Mouse (Mus musculus) mature B cell (primary cell): ENCODE data around the gene Pip5kl1.

Source experiments
- in situ Hi-C: fragments of 300-500 bp; cut with MboI; formaldehyde crosslinking; loops from 2 replicates; pipeline ENCODE4 v1.14.3; 2019

Gene Pip5kl1

DNA sequence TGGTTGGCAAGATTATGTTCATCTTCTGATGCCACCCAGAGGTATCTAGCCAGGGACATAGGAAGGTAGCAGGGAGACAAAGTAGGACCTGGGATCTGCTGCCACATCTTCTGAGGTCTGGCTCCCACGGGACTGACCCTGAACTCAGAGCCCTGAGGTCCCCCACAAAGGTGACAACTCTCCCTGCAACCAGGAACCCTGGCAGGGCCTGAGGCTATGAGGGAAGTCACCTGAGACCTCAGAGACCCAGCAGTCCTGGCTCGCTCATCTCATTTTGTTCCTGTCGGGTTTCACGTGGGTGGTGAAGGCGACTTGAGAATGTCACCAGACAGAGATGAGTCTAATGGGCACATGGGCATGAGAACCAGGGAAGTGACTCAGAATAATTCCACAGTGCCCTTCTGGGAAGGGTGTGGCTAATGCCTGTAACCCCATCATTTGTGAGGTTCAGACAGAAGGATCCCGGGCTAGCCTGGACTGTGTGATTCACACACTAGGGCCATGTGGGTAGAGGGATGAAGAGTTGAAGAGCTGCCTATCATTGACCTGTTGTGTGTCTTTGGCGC lies 10.6 kb downstream of the Pip5kl1 start:
- in situ Hi-C loops, result no loop called here

DNA sequence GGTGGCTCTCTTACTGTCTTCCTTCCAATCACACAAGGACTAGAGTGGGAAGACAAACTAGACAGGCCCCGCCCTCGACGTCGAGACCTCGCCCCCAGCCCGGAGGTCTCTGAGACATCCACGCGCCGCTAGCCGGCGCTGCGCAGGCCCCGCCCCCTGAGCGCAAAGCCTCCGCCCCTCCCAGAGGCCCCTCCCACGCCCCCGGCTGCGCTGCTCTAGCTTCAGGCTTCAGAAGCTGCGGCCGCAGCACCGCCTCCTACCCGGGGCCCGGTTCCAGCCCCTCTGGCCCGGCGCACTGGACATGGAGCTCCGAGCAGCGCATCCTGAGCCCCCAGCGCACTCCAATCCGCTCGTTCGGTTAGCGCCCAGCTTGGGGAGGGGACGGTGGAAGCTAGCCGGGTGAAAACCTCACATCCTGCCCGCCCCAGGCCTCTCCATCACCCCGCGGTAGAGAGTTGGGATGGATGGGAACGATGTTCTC lies 12.3 kb downstream of the Pip5kl1 start, which contains the start of gene St6galnac4:
Gene St6galnac4, plus strand, starts transcription at position 225 of the 481 bp plus-strand sequence.
- in situ Hi-C loops, result no loop called here

DNA sequence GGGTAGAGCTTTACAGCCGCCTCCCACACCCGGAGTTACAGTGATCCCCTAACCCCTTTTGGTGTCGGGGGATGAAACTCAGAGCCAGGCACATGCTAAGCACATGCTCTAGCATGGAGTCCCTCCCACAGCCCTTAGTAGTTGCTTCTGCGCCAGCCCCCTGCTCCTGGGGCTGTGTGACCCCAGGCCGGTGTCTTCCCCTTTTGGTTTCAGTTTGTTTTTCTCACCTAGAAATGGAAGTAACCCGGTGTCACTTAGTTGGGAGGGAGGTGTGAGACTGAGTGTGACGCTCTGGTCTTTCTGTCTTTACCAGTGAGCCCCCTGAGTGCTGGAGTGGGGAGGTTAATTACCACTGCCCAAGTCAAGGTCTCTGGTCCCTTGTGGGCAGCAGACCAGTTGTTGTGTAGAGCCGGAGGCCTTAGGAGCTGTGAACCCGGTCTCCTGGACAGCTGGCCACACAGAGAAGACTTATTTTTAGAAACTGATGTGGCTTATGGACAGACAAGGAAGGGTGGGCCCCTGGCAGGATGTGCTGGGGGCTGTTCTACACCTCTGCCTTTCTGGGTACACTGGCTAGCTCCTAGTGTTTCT lies 13.2 kb downstream of the Pip5kl1 start:
- in situ Hi-C loops, result no loop called here

DNA sequence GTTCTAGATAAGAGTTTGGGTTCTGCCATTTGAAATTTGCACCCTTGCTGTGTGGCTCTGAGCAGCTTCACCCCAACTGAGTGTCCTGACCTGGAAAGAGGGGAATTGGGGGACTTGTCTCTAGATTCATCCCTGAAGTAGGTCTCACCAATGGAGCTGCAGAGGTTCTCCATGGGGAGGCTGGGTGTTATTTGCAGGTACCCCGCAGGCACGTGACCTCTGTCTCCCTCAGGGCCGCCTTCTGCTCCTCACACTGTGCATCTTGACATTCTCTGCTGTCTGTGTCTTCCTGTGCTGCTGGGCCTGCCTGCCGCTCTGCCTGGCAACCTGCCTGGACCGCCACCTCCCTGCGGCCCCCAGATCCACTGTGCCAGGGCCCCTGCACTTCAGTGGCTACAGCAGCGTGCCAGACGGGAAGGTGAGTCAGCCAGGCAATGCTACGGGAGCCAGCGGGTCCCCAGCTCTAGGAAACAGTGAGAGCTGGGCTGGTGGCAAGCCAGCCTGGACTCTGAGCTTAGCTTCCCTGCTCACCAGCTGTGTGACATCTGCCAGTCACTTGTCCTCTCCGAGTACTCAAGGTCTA lies 14.7 kb downstream of the Pip5kl1 start:
- in situ Hi-C loops, result no loop called here

DNA sequence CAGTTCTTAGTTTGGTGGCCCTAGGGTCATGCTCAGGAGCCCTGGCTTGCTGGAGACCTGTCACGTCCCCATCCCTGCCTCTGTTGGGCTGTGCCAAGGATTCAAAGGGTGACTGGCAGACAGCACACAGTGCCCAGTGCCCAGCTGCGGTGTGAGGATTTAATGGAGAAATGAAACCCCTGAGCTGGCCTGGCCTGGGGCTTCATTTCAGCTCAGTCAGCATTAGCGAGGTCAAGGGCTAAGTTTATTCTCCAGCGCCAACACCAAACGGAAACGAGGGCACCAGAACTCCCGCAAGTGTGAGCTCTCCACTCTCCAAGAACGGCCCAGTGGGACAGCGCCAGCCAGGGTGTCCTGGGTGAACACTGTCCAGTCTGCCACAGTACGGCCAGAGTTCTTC lies 15.6 kb downstream of the Pip5kl1 start:
- in situ Hi-C loops, result no loop called here

DNA sequence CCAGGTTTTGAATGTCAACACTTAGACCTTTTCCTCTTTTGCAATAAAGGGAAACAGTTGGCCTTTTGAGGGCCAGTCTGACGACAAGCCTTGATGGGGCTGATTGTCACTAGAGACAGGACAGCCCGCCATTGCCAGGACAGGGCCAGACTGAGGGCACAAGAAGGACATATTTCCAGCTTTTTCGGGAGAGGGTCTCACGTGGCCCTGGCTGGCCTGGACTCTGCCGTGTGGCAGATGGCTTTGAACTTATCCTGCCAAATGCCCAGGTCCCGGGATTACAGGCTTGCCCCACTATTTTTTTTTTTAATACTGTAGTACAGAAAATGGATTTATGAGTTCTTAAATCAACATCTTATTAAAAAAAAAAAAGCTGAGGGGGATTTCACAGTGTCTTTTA lies 16.7 kb downstream of the Pip5kl1 start:
- in situ Hi-C loops, result no loop called here

DNA sequence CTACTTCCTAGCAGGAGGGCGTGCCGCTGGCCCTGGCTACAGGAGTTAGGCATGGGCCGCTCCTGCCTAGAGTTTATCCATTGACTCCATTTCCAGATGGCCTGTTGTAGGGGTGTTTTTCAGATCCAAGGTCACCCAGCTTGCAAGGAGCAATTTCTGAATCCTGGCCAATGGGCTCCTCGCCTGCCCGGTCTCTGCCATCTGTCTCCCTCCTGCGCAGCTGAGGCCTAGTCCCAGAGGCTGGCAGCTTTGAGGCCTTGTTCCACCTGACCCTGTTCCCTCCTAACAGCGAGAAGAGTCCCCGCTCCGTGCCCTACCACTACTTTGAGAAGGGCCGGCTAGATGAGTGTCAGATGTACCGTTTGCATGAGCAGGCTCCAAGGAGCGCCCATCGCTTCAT lies 22.1 kb downstream of the Pip5kl1 start:
- in situ Hi-C loops, result no loop called here

DNA sequence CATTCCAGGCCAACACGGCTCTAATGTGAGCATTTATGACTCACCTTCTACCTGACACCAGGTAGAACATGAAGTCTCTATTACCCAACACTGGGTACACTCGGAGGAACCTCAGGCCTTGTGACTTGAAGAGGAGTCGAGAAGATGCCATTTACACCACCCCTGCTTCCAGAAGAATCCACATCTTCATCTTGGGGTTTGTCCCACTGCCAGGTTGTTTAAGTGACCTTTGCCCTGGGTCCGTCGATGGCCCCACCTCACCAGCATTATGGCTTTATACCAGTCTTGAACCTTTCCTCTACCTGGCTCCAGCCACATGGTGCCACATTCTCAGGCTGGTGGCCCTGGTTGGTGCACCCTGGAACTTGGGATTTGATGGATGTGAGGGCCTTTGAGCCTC lies 22.7 kb downstream of the Pip5kl1 start:
- in situ Hi-C loops, result no loop called here

DNA sequence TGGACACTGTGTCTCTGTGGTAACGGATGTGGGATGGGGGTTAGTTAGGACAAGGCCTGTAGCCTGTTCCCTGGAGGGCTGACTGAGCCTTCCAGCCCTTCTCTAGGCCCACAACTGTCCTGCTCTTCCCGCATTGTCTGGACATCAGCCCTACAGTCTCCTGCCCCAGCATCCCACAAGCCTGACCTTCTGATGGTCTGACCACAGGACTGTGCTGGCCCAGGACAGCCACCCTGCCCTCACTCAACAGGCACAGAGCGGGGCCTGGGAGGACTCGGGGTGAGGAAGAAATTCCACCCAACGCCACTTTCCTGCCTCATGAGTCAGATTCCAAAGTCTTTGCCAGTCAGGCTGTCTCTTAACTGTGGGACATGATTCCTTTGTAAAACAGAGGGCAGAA lies 23.1 kb downstream of the Pip5kl1 start:
- in situ Hi-C loops, result no loop called here

DNA sequence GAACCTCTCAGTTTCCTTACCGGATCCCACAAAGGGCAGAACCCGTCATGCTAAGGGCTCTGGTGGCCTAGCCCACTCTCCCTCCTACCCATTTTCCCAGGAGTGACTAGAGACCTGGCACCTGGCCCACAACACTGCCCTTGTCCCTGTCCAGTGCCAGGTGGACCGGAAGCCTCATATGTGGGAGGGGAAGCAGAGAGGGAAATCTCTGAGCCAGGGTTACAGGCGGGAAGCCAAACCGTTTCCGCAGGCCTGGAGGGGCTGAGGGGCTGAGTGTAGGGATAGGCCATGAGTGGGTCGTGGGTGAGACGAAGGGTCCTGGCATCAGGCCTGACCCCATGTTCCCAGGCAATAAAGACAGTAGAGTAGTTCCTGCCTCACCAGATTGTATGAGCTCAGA lies 23.9 kb downstream of the Pip5kl1 start:
- in situ Hi-C loops, result no loop called here

DNA sequence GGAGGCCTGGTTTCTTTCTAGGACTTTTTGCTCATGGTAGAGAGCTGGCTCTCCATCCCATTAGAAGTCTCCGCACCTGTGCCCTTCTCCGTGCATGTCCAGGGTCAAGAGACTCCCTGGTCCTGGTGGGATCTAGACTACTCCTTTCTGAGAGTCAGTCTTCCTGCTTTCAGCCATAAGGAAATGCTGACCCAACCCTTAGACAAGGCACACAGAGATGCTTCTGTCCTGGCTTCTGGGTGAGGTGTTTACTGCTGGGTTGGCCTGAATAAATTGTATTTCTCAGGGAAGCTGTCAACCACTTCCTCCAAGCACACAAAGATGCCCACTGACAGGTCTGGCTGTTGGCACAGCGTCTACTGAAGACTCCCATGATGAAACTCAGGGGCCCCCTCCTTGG lies 24.8 kb downstream of the Pip5kl1 start, which contains the start of gene St6galnac6:
Gene St6galnac6, plus strand, starts transcription at position 301 of the 400 bp plus-strand sequence.
- in situ Hi-C loops, result no loop called here

DNA sequence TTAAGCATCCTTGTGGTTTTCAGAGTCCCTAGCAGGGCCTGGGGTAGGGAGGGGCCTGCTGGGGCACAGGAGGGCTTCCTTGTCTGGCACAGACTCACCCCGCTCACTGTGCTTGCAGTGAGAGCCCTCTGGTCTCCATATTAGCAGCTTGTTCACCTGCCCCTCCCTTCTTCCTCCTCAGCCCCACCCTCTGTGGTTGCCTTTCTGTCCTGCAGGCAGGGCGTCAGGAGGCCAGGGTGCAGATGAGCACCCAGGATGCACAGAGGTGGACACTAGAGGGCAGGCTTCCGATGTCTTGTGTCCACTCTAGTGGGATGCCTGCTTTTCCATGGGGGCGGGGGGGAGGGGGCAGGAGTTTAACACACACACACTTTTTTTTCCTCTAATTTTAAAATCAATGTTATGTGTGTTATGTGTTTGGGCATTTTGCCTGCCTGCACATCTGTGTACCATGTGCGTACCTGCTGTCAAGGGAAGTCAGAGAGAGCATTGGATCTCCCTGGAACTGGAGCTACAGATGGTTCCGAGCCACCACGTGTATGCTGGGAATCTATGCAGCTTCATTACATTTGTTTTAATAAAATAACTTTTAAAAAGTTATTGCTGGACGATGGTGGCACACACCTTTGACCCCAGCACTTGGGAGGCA lies 26.9 kb downstream of the Pip5kl1 start:
- in situ Hi-C loops, result no loop called here

DNA sequence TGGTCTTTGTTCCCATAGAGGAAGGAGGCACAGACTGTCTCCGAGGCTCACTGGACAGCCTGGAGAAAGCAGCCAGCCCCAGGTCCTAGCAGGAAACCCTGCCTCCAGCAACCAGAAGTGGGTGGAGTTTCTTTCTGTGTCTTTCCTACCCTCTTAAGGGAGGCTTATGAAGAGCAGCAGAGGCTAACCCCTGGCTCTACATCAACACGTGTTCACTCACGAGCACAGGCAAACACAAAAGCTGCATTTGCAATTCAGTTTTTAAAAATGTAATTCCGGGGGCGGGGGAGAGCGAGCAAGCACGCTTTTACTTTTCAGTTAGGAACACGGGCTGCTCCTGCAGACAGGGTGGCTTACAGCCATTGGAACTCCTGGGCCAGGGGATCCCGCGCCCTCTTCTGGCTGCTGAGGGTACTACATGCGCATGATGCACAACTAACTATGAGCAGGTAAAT lies 28.0 kb downstream of the Pip5kl1 start:
- in situ Hi-C loops, result no loop called here

DNA sequence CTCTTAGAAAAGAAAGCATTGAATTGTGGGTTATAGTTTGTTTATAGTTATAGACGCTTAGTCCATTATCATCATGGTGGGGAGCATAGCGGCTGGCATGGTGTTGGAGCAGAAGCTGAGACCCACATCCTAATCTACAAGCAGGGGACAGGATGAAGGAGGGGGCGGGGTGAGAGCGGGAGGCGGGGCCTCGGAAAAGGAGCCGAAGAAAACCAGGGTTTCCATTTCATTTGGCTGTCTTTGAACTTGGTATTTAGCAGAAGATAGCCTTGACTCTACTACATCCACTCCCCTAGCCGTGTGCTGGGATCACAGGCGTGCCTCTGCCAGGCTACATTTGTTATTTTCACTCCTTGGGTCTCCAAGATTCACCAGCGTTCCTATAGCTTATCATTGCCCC lies 30.0 kb downstream of the Pip5kl1 start:
- in situ Hi-C loops, result no loop called here

DNA sequence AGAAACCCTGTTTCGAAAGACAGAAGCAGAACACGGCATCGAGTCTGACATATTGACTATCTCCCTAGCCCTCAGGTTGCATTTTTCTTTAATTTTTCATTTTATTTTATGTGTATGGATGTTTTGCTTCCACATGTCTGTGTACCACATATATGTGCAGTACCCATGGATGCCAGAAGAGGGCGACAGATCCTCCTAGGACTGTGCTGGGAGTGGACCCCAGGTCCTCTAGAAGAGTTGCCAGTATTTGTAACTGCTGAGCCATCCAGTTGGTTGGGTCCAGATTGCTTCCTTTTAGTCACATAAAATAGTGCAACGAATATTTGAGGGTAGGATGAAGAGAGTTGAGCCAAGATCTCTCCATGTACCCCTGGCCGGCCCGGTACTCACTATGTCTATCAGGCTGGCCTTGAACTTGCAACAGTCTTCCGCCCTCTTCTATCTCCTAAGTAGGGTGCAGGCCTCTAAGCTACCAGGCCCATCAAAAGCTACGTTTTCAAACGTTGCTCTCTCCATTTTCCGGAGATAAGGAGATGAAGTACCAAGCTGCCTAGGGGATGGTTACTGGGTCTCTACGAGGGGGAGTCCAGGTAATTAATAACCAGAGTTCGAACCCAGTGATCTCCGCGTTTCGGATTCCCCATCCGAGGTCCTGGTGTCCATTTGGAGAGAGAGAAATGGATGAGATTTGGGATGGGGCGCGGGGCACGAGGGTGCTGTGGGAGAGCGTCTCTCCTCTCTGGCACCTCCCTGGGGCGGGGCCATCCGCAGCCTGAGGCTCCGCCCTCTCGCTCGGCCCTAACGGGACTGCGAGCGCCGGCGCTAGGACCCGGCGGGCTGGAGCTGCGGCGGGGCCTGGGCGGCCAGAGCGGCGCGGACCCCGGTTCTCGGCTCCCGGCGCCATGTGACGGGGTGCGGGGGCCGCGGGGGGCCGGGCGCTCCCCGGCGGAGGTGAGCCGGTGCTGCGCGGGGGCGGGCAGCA lies 31.9 kb downstream of the Pip5kl1 start:
- in situ Hi-C loops, result no loop called here

DNA sequence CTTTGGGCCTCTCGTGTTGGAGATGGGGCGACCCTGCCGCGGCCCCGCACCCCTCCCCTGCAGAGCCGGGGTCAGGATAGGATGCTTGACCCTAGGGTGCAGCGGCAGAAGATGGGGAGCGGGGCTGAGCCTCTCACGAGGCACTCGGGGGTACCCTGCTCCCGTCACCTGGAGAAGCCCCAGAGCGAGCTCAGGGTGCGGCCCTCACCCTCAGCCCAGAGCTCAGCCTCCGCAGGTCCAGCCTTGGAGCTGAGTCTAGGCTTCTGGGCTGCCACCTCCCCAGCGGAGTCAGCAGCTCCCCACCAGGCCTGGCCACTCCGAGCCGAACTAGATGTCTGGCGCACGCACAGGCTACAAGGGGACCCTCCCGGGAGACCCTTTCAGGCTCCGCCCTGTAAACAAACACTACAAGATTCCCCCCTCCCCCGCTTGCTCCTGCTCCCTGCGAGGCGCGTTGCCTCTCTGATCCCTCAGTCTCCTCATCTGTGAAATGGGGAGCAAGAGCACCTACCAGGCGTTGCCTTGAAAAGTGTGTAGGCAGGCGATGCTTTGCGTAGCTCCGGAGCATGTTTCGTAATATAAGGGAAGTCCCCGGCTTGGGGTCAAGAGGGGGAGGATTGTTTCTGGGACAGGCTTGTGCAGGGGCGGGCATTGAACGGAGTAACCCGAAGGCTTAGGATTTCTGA lies 32.8 kb downstream of the Pip5kl1 start:
- in situ Hi-C loops, result no loop called here

DNA sequence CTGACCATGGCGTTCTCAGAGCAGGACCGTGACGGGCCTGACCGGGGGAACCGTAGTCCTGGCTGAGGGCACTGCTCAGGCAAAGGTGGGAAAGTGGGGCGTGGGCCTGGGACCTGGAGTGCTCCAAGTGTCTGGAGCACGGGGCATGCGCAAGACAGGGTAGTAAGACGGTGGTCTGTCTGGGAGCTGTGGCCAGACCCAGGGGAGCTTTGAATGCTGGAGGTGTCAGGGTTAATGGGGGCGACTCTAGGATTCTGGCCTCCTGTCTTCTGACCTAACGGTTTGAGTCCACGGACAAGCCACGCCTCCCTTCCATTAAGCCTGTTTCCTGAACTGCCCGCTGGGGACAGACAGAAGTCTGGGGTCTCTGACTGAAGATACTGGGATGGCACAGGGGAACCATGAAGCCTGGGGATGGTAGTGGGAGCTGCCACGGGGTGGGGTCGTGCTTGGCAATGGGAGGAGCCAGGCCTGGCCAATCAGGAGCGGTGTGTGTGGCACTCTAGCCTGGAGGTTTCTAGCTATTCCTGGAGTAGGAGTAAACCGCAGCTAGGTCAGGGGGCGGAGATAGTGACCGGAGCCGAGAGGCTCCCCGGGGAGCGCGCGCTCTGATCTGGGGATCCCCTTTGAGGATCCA lies 33.7 kb downstream of the Pip5kl1 start:
- in situ Hi-C loops, result no loop called here

DNA sequence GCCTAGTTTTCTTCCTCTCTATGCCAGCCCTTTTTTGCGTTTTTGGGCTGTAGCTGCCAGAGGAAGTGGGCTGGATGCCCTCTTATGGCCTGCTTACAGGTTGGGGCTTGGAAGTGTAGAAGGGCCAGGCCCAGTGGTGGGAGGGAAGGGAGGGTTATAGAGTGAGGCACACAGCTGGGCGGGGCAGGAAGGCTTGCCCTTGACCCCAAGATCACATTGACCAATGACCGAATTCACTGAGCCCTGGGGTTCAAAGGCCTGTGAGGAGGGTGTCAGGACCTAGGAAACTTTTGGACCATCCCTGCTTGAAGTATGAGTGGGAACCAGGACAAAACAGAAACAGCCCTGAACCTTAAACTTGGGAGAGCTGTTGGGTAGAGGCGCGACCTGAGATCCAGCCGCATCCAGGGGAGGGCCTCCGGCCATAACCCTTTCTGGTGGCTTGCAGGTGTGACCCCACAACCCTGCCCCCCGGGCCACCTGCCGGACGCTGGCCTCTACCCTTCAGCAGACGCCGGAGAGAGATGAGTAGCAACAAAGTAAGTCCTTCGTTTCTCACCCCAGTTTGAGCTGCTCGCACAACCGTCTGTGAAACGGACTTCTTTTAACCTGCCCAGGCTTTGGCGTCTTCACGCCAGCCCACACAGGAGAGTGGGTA lies 34.3 kb downstream of the Pip5kl1 start:
- in situ Hi-C loops, result no loop called here

DNA sequence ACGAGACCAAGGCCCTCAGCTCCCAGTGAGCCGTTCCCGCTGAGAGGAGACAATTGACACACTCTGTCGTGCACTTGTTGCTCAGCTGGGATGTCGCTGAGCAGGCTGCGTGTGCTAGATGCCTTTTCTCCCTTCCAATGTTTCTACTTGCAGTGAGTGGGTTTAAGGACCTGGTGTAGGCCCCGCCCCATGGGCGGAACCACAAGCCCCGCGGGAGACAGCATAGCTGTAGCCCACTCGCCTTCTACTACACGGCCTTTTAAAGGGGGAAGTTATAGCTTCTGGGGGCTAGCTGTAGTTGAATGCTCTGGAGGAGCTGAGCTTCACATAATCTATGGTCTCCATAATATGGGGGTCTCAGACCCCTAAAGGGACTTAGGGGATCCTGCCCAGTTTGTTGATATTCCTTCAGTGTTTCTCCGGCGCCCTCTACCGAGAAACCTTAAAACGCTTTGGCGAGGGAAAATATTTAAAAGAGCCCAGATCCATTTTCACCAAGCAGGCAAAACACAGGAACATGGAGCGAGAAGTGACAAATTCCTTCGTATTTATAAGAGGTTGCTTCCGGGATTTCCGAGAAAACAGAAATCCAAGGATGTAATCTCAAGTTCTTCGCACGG lies 36.1 kb downstream of the Pip5kl1 start:
- in situ Hi-C loops, result no loop called here

DNA sequence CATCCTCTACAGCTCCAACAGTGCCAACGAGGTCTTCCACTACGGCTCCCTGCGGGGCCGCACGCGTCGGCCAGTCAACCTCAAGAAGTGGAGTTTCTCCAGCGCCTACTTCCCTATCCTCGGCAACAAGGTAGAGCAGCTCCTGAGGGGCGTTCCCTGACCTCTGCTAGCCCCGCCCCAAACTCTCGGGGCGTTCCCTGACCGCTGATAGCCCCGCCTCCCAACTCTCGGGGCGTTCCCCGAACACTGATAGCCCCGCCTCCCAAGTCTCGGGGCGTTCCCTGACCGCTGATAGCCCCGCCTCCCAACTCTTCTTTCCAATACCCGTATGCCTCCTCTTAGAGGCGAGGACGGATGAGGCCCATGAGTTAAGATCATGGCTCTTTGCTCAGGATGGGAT lies 37.7 kb downstream of the Pip5kl1 start:
- in situ Hi-C loops, result no loop called here
